Mouse (Mus musculus) cerebellum, adult 2 months (tissue): ENCODE results near the gene Apoa2.

Experiments
- CTCF ChIP-seq: fragments of 200-500 bp; IDR thresholded peaks from 2 replicates; pipeline ENCODE4 v1.5.1; 2011; ENCODE audit warnings: low read depth, mild to moderate bottlenecking, control low read depth, low read length, moderate library complexity, borderline replicate concordance; ENCODE audit not compliant: insufficient read depth
- POLR2A ChIP-seq: fragments of 200-500 bp; IDR thresholded peaks from 2 replicates; pipeline ENCODE4 v1.6.1; 2011; ENCODE audit warnings: low read length, control low read depth, borderline replicate concordance; ENCODE audit not compliant: insufficient read depth

DNA sequence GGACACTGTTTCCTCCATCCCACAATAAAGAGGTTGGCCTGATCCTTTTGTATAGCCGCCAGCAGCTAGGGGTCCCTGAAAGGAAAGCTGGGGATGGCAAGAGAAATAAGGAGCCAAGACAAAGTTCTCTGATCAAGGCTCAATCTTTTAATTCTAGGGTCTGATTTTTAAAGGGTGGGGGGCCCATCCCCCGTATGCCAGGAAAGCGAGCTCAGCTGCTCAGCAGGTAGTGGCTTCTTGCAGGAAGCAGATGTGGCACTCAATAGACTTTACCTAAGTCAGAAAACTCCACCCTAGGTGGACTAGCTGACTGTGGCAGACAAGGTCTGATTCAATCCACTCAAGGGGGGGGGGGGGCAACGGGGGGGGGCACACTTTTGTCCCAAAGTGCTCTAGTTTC lies 1.9 kb downstream of the Apoa2 start:
- TF ChIP-seq CTCF (no peak), POLR2A (no peak)
